Comparison of ENCODE assay signal across 14 mouse cellular contexts in the genomic region with DNA sequence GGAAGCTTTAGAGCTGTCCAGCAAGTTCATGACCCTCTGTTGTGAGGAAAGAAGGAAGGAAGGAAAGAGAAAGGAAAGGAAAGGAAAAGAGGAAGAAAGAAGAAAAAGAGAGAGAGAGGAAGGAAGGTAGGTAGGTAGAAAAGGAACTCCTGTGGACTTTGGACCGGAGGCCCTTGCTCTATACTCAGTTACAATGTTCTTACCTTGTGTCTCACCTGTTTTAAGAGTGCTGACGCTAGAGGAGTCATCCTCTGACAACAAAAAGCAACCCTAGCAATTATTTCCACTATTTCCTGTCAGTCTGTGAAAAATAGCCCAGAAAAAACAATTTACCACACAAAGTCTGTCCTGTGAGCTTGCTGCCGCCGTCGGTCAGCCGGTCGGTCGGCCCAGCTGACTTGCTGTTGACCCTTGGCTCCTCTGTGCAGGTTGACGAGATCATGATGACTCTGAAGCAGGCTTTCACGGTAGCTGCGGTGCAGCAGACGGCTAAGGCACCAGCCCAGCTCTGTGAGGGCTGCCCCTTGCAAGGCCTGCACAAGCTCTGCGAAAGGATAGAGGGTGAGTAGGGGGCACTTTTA.
DNase-seq lines count a peak whose midpoint lies in the region; ATAC-seq lines count a peak whose summit lies in the region.
"Had no signal": no experiment of that assay in that cellular context is flagged by ENCODE, and none has a peak within 500 bp of the region (broad histone marks: within the 10 kb centered on the region; RNA-seq: fewer than 3 reads in every experiment).

No protein-coding gene starts in this region.

- no peaks in the 10 kb centered on the region for H3K27me3 ChIP-seq in hindbrain, embryonic 14.5 days (ENCODE audit: control insufficient read depth, insufficient read depth, low read length)
- no peaks in the 10 kb centered on the region for H3K27me3 ChIP-seq in hindbrain, embryonic 11.5 days (ENCODE audit: control insufficient read depth, insufficient read depth, low read length)
- H3K27me3 ChIP-seq in intestine, embryonic 16.5 days (replicated peaks; ENCODE audit: control insufficient read depth, insufficient read depth, low read length) = no peaks in the 10 kb centered on the region
- no peaks in the 10 kb centered on the region for H3K27me3 ChIP-seq in neural tube, embryonic 15.5 days (replicated peaks)
- H3K27me3 ChIP-seq in liver, embryonic 12.5 days (replicated peaks) = no peaks in the 10 kb centered on the region

- H3K9me3 ChIP-seq in hindbrain, embryonic 14.5 days (ENCODE audit: control insufficient read depth, low read length) = no peaks in the 10 kb centered on the region
- no peaks in the 10 kb centered on the region for H3K9me3 ChIP-seq in hindbrain, embryonic 11.5 days (ENCODE audit: control insufficient read depth, low read length)
- no peaks in the 10 kb centered on the region for H3K9me3 ChIP-seq in intestine, embryonic 16.5 days (ENCODE audit: control insufficient read depth, low read length)
- no peaks in the 10 kb centered on the region for H3K9me3 ChIP-seq in neural tube, embryonic 15.5 days (replicated peaks)
- H3K9me3 ChIP-seq in liver, embryonic 12.5 days (replicated peaks) = no peaks in the 10 kb centered on the region
- H3K9me3 ChIP-seq: embryonic facial prominence, embryonic 10.5 days had no signal

- H3K4me3 ChIP-seq in hindbrain, embryonic 14.5 days (replicated peaks; ENCODE audit: low read length) = no peak overlapping the region
- H3K4me3 ChIP-seq in hindbrain, embryonic 11.5 days (ENCODE audit: low read depth, low read length) = no peak overlapping the region
- peak overlapping the region; percentile 6; the same call in 1 of the 2 replicates for H3K4me3 ChIP-seq in intestine, embryonic 16.5 days (ENCODE audit: low read length)
- H3K4me3 ChIP-seq in neural tube, embryonic 15.5 days (replicated peaks) = no peak overlapping the region
- H3K4me3 ChIP-seq in liver, embryonic 12.5 days = no peak overlapping the region
- H3K4me3 ChIP-seq: embryonic facial prominence, embryonic 10.5 days; layer of hippocampus, adult 2 months had no signal

- H3K4me1 ChIP-seq in hindbrain, embryonic 14.5 days (replicated peaks; ENCODE audit: control insufficient read depth, insufficient read depth, low read length) = no peaks in the 10 kb centered on the region
- no peaks in the 10 kb centered on the region for H3K4me1 ChIP-seq in hindbrain, embryonic 11.5 days (replicated peaks; ENCODE audit: control insufficient read depth, insufficient read depth, low read length)
- H3K4me1 ChIP-seq in intestine, embryonic 16.5 days (ENCODE audit: control insufficient read depth, insufficient read depth, low read length) = peaks cover 11% of the 10 kb centered on the region; the same call in 1 of the 2 replicates
- H3K4me1 ChIP-seq in neural tube, embryonic 15.5 days = peaks cover 11% of the 10 kb centered on the region
- H3K4me1 ChIP-seq in liver, embryonic 12.5 days = peaks cover 10% of the 10 kb centered on the region; the same call in 1 of the 2 replicates
- H3K4me1 ChIP-seq: embryonic facial prominence, embryonic 10.5 days had no signal

- ATAC-seq in hindbrain, embryonic 14.5 days (ENCODE audit: low FRiP score) = no peak
- ATAC-seq in hindbrain, embryonic 11.5 days (ENCODE audit: low FRiP score) = no peak
- ATAC-seq in intestine, embryonic 16.5 days = peak; percentile 75
- ATAC-seq in neural tube, embryonic 15.5 days (ENCODE audit: low FRiP score) = no peak; the same call in 1 of the 2 replicates
- ATAC-seq in liver, embryonic 12.5 days = no peak

- no peak overlapping the region for H3K4me2 ChIP-seq in hindbrain, embryonic 14.5 days (replicated peaks)
- H3K4me2 ChIP-seq in hindbrain, embryonic 11.5 days (replicated peaks; ENCODE audit: low read depth, low read length) = no peak overlapping the region
- H3K4me2 ChIP-seq in intestine, embryonic 16.5 days (ENCODE audit: low read depth, low read length) = no peak overlapping the region
- 0 out of 2 replicates have a peak overlapping the region, but pooled peaks have one; percentile 27 for H3K4me2 ChIP-seq in neural tube, embryonic 15.5 days
- no peak overlapping the region for H3K4me2 ChIP-seq in liver, embryonic 12.5 days

- H3K9ac ChIP-seq in hindbrain, embryonic 14.5 days = no peak overlapping the region
- H3K9ac ChIP-seq in hindbrain, embryonic 11.5 days (ENCODE audit: low read depth, low read length) = no peak overlapping the region
- H3K9ac ChIP-seq in intestine, embryonic 16.5 days (ENCODE audit: low read depth, low read length) = peak overlapping the region; percentile 41; the same call in 1 of the 2 replicates
- H3K9ac ChIP-seq in neural tube, embryonic 15.5 days (replicated peaks) = no peak overlapping the region
- H3K9ac ChIP-seq in liver, embryonic 12.5 days = no peak overlapping the region
- H3K9ac ChIP-seq: liver, embryonic 14.5 days had no signal

- 75% methylated on average over 13 of the region's 13 CpGs for WGBS in hindbrain, embryonic 14.5 days
- 72% methylated on average over 13 of the region's 13 CpGs for WGBS in hindbrain, embryonic 11.5 days
- WGBS in intestine, embryonic 16.5 days = 51% methylated on average over 13 of the region's 13 CpGs
- WGBS in neural tube, embryonic 15.5 days = 79% methylated on average over 13 of the region's 13 CpGs
- WGBS in liver, embryonic 12.5 days (ENCODE audit: insufficient replicate concordance) = 80% methylated on average over 13 of the region's 13 CpGs

- DNase-seq in hindbrain, embryonic 14.5 days (ENCODE audit: low spot score) = no peak
- DNase-seq in hindbrain, embryonic 11.5 days (ENCODE audit: low spot score) = no peak
- peak; percentile 82 for DNase-seq in kidney, adult 9 months
- DNase-seq in right cerebral cortex, postnatal 14 days = no peak
- DNase-seq: adrenal gland, postnatal 10 days; cerebellum, adult 11-12 months; gastrocnemius, postnatal 14 days; thymus, adult 2 months had no signal

- no peaks in the 10 kb centered on the region for H3K36me3 ChIP-seq in hindbrain, embryonic 14.5 days (replicated peaks; ENCODE audit: control insufficient read depth, insufficient read depth)
- H3K36me3 ChIP-seq in hindbrain, embryonic 11.5 days (ENCODE audit: control insufficient read depth, insufficient read depth, low read length) = no peaks in the 10 kb centered on the region
- H3K36me3 ChIP-seq in intestine, embryonic 16.5 days (ENCODE audit: control insufficient read depth, insufficient read depth, low read length) = no peaks in the 10 kb centered on the region
- no peaks in the 10 kb centered on the region for H3K36me3 ChIP-seq in neural tube, embryonic 15.5 days
- H3K36me3 ChIP-seq in liver, embryonic 12.5 days = peaks cover 10% of the 10 kb centered on the region; the same call in 1 of the 2 replicates

- H3K27ac ChIP-seq in hindbrain, embryonic 14.5 days = 0 out of 2 replicates have a peak overlapping the region, but pooled peaks have one; percentile 29
- no peak overlapping the region for H3K27ac ChIP-seq in hindbrain, embryonic 11.5 days (ENCODE audit: low read depth, low read length)
- peak overlapping the region; percentile 72 for H3K27ac ChIP-seq in intestine, embryonic 16.5 days (ENCODE audit: low read length)
- H3K27ac ChIP-seq in neural tube, embryonic 15.5 days (replicated peaks) = 0 out of 2 replicates have a peak overlapping the region, but pooled peaks have one; percentile 58
- no peak overlapping the region for H3K27ac ChIP-seq in liver, embryonic 12.5 days
- H3K27ac ChIP-seq: embryonic facial prominence, embryonic 10.5 days; layer of hippocampus, adult 2 months; liver, embryonic 14.5 days had no signal

Comparison
In these comparisons a context has a peak if more than half of its experiments do, and no peak if none do; other contexts are left out.
1. H3K27ac ChIP-seq: peak in hindbrain, embryonic 14.5 days (single experiment), intestine, embryonic 16.5 days (single experiment) and neural tube, embryonic 15.5 days (single experiment); none in hindbrain, embryonic 11.5 days (single experiment) and liver, embryonic 12.5 days (single experiment).